In the genomic region with DNA sequence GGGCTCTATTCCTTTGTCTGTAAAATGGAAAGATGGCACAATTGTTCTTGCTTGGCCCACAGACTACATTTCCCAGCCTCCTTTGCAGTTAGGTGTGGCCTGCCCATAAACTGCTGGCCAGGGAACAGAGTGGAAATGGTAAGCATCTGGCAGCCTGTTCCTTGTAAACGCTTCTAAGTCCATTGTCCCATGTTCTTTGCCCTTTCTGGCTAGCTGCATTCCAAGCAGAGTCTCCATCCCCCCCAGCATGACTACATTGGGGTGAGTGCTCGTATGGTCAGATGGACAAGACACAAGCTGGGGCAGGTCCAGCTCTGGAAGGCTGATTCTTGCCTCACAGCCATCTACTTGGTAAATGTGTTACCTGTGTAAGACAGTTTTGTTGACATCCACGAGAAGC, we compare ENCODE assay signal across 1 mouse cellular context.
TF ChIP-seq lines count a peak whose summit lies in the region.

No protein-coding gene starts in this region.

TF ChIP-seq in MEL, 35 proteins besides CTCF, POLR2A, EP300 and RAD21 (continued from another document):
- no peak for TF ChIP-seq MEF2A (IDR thresholded peaks at IDR 0.05; ENCODE audit: extremely low read depth, insufficient replicate concordance, low read depth, low read length, poor library complexity, severe bottlenecking)
- no peak for TF ChIP-seq RCOR1 (IDR thresholded peaks at IDR 0.05; ENCODE audit: low read depth, low read length)
- no peak for TF ChIP-seq POLR2AphosphoS2 (IDR thresholded peaks at IDR 0.05; ENCODE audit: low read length)
- no peak for TF ChIP-seq ELF1 (IDR thresholded peaks at IDR 0.05; ENCODE audit: low read depth, low read length)
